Mouse (Mus musculus) hematopoietic multipotent progenitor cell, adult 10-12 weeks (in vitro differentiated cells): Measurements from ENCODE around the gene Acbd7. TPM values are rescaled to one million over a fixed set of nuclear protein-coding genes. Genes with fewer than 3 reads are reported as not detected.

Experiments used
- polyA plus RNA-seq: library from polyadenylated mRNA; stranded (reverse); fragments of >175 nt; gene quantifications from 2 replicates; pipeline ENCODE4 v1.2.3, GENCODE M21; 2012; ENCODE audit warnings: low replicate concordance

Acbd7 gene
- polyA plus RNA-seq, result not detected in 2 replicates

DNA sequence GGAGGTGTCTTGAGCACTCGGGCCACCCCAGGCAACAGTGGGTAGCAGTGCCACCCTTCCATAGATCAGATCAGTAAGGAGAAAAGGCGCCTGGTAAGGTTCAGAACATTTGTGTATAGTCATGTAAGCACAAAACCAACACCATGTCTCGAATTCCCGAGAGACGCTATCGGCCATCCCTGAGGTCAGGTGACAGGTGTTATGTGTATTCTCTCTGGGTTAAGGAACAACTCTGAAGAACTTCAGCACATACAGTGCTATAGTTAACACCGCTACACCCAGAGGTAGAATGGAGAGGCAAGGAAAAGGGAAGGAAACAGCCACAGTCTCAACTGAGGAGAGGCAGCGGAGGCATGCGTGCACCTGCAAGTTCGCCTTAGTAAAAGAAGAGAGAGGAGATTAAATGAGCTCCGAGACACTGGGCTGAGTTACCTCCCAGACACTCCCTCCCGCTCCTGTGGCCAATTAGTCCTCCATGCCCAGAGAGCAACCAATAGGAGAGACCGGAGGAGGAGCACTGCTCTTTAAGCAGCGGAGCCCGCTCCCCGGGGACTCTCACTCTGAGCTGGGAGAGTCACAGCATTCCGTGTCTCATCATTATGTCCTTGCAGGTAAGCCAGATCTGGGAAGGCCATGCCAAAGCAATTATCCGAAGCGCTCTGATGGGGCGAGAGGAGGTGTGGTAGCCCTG is at the start of gene Acbd7:
Gene Acbd7, plus strand, starts transcription at position 558 of the 691 bp plus-strand sequence.

GRCm38 (mm10) chr2:3332484-3333242 is 3.3 kb upstream of the Acbd7 start, which contains the start of gene Rpp38:
TSS of gene Rpp38 (minus strand) at chr2:3332643.

Other genes with a start within 250 kb of the Acbd7 start
- 0.11 and 0.89 TPM in 2 replicates for gene Fam171a1, start 221.9 kb upstream of the Acbd7 start, polyA plus RNA-seq
- gene Nmt2, start 52.0 kb upstream of the Acbd7 start, polyA plus RNA-seq, result 7.4 and 7.9 TPM in 2 replicates
- 0.31 and 1.8 TPM in 2 replicates for gene Rpp38, start 3.5 kb upstream of the Acbd7 start, polyA plus RNA-seq
- not detected in 2 replicates for gene Olah, start 61.0 kb downstream of the Acbd7 start, polyA plus RNA-seq
- not detected in 2 replicates for gene Meig1, start 86.5 kb downstream of the Acbd7 start, polyA plus RNA-seq
- gene Dclre1c, start 88.0 kb downstream of the Acbd7 start, polyA plus RNA-seq, result 2.8 and 4.3 TPM in 2 replicates
- 0.30 and 0.99 TPM in 2 replicates for gene Suv39h2, start 138.9 kb downstream of the Acbd7 start, polyA plus RNA-seq
- gene Gm45902, start 176.6 kb downstream of the Acbd7 start, polyA plus RNA-seq, result 1.4 and 1.5 TPM in 2 replicates
- gene Hspa14, start 176.6 kb downstream of the Acbd7 start, polyA plus RNA-seq, result 3.3 and 8.1 TPM in 2 replicates
- gene Cdnf, start 176.9 kb downstream of the Acbd7 start, polyA plus RNA-seq, result 0.12 and 0.20 TPM in 2 replicates
- gene Fam107b, start 234.3 kb downstream of the Acbd7 start, polyA plus RNA-seq, result 470 and 793 TPM in 2 replicates